Mouse (Mus musculus): ENCODE data around the gene Sipa1l1.

The Sipa1l1 gene

DNA sequence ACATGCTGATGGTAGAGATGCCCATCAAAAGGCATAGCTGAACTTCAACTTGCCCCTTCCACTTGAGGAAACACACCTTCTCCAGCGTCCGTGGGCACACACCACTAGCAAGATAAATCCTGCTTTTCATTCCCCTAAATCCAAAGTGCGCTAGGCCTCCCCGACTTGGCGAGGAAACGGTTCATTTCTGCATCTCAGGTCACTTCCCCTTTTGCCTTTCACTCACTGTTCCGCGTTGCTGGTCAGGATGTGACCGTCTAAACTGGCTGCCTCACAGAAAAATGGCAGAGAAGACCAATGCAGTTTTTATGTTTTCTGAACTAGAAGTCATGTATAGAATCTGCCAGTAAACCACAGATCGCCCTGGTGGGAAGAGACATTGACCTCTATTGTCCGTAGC, 256.7 kb downstream of the Sipa1l1 start:
- no peak for DNase-seq (ENCODE audit: low spot score in 2 of 2)

- no peak for DNase-seq (ENCODE audit: low spot score in 2 of 2)
These were observed 258.3 kb downstream of the Sipa1l1 start for GRCm38 (mm10) chr12:82427416-82427815.

- DNase-seq (ENCODE audit: low spot score in 2 of 2), result no peak
These were observed 259.3 kb downstream of the Sipa1l1 start for GRCm38 (mm10) chr12:82428466-82428865.

DNA sequence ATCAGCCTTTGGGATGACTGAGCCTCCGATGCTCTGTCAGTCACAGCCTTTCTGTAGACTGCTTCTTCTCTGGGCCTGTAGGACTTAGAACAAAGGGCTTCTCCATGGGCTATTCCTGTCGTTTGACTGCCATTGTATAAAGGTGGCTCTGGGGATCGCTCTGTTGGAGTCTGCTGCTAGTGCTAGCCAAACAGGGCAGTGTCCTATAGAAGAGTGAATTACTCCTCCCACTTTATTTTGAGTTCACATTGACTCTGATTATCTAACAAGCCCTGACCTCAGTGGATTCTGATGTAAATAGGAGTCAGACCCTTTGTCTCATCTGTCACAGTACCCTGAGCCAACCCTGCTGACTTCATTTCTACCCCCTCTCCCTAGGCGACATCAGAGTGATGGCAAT, 264.2 kb downstream of the Sipa1l1 start:
- DNase-seq (ENCODE audit: low spot score in 2 of 2), result no peak

- DNase-seq (ENCODE audit: low spot score in 2 of 2), result no peak
These were observed 265.5 kb downstream of the Sipa1l1 start for GRCm38 (mm10) chr12:82434591-82434990.

DNA sequence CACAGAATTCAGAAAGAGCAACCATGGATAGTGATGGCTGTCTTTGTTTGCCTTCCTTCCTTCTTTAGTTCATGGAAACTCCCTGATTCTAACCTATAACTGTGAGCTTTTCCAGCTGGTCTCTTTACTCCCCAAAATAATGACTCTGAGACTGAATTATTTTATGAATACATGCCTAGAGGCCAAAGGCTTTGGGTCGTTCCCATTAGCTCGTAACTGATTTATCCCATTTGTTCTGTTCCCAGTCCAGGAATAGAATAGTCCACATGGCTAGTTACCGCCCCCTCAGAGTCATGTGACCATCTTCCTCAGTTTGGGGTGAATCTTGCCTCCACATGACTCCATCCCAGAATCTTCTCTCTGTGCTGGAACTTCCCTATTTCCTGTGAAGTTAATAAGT, 272.4 kb downstream of the Sipa1l1 start:
- no peak for DNase-seq (ENCODE audit: low spot score in 2 of 2)

DNA sequence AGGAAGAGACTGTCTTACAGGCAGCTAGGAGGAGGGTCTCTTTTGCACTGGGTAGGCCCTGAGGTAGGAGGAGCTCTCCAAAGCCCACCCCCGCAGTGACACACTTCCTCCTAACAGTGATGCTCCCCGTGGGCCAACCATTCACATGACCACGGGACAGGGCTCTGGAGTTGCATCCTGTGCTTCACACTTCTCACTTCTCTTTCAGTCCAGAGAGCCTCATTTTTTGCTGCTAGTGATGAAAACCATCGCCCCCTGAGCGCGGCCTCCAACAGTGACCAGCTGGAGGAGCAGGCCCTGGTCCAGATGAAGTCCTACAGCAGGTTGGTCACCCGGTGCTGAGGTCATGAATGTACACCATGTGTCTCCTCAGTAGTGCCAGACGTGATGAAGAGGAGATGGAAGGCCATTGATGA, 277.5 kb downstream of the Sipa1l1 start:
- no peak for DNase-seq (ENCODE audit: low spot score in 2 of 2)

DNA sequence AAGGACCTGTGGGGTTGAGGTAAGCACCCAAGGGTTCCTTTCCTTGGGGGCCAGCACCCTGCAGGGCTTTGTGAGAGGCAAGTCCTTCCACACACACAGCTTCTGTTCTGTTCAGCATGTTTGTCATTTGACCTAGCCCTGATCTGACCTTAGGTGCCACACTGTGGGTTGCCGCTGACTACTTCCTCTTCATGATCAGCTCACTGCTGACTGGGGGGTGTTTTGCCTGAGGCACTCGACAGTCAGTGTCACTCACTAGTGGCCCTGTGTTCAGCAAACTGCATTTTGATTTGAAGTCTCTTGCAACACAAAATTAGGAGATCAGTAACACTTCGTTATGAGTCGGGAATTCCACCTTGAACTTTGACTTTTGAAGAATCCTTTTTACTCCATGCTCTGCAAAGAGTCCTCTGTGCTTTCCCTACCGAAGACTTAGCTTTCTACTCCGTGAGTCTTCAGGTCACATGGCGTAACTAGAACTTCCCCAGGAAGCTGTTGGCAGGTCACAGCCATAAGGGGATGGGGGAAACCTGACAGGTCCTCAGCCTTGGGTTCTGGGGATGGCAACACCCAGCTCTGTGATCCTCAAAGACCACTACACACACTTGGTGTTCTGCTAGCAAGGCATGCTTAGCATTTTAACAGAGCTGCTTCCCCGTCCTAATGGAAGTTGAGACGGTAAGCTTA, 279.2 kb downstream of the Sipa1l1 start:
- no peak for DNase-seq (ENCODE audit: low spot score in 2 of 2)

- DNase-seq (ENCODE audit: low spot score in 2 of 2), result no peak
These were observed 283.3 kb downstream of the Sipa1l1 start for GRCm38 (mm10) chr12:82452428-82452827.

GRCm38 (mm10) chr12:82454415-82454814, 285.3 kb downstream of the Sipa1l1 start:
- DNase-seq (ENCODE audit: low spot score in 2 of 2), result no peak

DNA sequence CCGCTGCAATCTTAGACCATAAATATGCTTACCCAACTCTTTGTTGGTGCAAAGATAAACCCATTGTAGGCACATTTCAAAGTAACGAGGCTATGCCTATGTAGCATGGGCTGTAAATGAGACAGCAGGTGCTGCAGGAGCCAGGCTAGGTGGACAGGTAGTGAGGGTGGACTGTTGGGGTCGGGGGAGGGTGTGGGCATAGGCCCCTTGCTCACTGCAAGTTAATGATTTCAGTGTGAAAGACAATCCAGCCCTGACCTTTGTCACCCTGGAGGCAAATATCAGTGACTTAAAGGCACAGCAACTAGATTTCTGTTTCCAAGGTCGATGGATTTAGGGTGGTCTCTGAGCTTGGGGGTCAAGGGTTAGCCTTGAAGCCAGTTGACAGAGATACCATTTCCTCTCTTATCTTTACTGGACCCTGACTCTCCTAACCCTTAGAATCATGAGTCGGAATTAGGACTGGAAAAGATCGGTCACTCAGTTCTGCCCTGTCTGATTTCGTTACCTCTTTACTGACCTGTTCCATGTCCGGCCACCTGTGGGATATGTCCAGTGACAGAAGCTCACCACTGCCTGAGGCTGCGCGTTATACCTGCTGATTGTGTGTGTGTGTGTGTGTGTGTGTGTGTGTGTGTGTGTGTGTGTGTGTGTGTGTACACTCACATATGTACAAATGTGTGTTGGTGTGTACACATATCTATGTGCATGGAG, 286.7 kb downstream of the Sipa1l1 start:
- DNase-seq (ENCODE audit: low spot score in 2 of 2), result no peak

DNA sequence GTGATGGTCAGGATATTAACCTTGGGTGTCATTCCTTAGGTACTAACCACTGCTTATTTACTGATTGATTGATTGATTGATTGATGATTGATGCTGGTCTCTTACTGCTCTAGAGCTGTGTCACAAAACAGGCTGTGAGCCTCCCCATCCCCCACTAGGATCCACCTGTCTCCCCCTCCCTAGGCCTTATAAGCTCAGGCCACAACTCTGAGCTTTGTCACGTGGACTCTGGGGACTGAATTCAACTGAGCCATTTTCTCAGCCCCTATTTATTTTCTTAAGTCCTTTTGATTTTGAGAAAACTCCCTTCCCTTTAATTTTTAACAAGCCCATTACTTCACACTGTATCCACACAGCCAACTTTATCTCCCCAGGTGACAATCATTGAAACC, 287.3 kb downstream of the Sipa1l1 start:
- no peak for DNase-seq (ENCODE audit: low spot score in 2 of 2)

- DNase-seq (ENCODE audit: low spot score in 2 of 2), result no peak
These were observed 288.5 kb downstream of the Sipa1l1 start for GRCm38 (mm10) chr12:82457609-82458008.

DNA sequence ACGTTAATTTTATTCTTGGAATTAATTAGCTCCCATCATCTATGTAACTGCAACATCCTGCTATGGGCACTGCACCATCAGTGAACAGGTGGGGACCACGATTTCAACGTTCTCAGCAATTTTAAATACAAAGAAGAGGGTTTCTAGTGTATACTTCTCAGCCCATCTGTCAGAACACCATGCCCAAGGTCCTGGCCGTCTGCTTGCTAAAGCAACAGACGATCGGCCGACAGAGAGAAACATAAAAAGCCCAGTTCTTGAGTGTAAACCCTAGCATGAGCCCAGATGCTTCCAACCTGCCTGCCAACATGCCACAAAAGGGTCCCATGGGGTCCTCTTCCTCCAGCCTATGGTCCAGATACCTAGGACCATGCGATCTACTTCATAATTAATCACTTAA, 288.9 kb downstream of the Sipa1l1 start:
- no peak for DNase-seq (ENCODE audit: low spot score in 2 of 2)

DNA sequence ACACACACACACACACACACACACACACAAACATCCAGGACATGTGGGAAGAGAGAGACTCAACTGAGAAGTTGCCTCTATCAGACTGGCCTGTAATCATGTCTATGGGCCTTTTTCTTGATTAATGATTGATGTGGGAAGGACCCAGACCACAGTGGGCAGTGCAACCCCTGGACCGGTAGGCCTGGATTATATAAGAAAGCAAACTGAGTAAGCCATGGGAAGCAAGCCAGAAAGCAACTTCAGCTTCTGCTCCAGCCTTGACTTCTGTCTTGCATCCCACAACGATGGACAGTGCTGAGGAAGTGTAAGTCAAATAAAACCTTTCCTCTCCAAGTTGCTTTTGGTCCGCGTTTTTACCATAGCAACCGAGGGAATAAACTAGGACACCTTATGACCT, 298.1 kb downstream of the Sipa1l1 start:
- no peak for DNase-seq (ENCODE audit: low spot score in 2 of 2)

GRCm38 (mm10) chr12:82467641-82468040, 298.5 kb downstream of the Sipa1l1 start:
- DNase-seq (ENCODE audit: low spot score in 2 of 2), result peak; percentile 50 to 62

DNA sequence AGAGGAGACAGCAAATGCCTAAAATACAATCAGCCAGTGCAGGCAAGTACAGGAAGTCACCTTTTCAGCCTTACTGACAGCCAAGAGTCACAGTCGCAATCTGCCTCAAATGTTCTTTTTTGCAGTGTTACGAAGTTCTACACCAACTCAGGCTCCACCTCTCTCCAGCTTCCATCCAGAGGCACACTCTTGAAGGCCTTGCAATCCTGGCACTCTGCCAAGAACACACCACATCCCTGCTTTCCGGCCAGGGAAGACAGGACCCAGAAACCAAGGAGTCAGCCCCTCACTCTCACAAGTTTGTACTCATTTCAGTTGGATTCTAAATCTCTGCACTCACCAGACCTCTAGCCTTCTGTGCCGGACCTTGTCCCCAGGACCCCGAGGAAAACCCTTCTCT, 299.3 kb downstream of the Sipa1l1 start:
- DNase-seq (ENCODE audit: low spot score in 2 of 2), result no peak

GRCm38 (mm10) chr12:82469706-82470361, 300.7 kb downstream of the Sipa1l1 start:
- peak; percentile 80 to 87 for DNase-seq (ENCODE audit: low spot score in 2 of 2)

DNA sequence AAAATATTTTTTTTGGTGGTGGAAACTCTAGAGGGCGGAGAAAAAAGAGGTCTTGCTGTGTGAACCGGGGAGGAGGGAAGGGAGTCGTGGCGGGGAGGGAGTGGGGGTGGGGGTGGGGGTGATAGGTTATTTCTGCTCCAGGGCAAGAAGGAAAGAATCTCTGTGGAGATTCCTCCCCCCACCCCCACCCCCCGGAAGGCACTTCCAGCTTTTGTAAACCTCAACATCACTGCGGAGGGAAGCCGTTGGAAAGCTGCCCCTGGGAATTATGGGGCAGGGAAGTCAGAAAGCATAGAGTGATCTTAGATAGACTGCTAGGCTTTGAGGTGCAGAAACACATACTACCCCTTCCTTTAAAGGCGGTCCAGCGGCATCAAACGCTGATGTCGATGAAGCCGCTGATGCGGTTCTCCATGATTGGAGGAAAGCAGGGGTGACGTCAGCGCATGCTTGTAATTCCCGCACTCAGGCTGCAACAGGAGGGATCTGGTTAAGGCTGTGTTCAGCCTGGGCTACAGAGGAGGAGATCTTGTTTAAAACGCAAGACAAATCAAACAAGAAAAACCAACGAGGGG, 301.3 kb downstream of the Sipa1l1 start:
- DNase-seq (ENCODE audit: low spot score in 2 of 2), result peak; percentile 71 to 80

GRCm38 (mm10) chr12:82472796-82473195, 303.7 kb downstream of the Sipa1l1 start:
- DNase-seq (ENCODE audit: low spot score in 2 of 2), result no peak

GRCm38 (mm10) chr12:82473238-82473637, 304.1 kb downstream of the Sipa1l1 start:
- no peak for DNase-seq (ENCODE audit: low spot score in 2 of 2)

- no peak for DNase-seq (ENCODE audit: low spot score in 2 of 2)
These were observed 305.3 kb downstream of the Sipa1l1 start for GRCm38 (mm10) chr12:82474409-82474808.

GRCm38 (mm10) chr12:82476028-82476427, 306.9 kb downstream of the Sipa1l1 start:
- DNase-seq (ENCODE audit: low spot score in 2 of 2), result no peak
